Mouse (Mus musculus) ES-Bruce4 (cell line): Measurements from ENCODE around the gene Gm20538.

Experiments
- CTCF ChIP-seq: IDR thresholded peaks from one replicate; pipeline ENCODE4 v1.8.1; 2011; ENCODE audit warnings: low read depth, low read length
- EP300 ChIP-seq: IDR thresholded peaks from 2 replicates; pipeline ENCODE4 v1.6.1; 2011; ENCODE audit warnings: low read depth, low read length; ENCODE audit not compliant: insufficient read depth
- POLR2A ChIP-seq: IDR thresholded peaks from one replicate; pipeline ENCODE4 v1.8.1; 2011; ENCODE audit warnings: low read length; ENCODE audit not compliant: insufficient read depth

DNA sequence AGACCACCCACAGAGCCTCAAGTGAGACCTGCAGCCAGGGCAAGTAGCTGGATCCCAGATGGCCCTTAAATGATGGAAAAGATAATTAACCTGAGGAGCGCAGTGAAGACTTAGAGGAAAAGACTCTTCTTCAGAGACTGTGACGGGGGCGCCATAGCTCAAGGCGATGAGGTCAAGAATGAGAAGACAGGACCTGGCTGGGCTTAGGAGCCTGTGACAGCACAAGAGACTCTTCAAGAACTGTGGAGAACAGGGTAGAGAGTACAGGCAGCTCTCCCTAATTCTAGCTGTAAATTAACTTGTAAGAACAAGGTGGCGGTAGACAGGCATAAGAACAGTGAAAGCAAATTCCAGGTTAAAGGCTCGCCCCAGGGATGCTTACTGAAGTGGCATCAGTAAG is 50.7 kb downstream of the Gm20538 start:
- TF ChIP-seq CTCF (no peak), EP300 (no peak), POLR2A (no peak)
